Mouse (Mus musculus) lung, postnatal 14 days (tissue): Measurements from ENCODE around the gene Slx4ip.
"Not testable (repeated sequence)": the region's sequence is repeated elsewhere in the genome, so short reads cannot be mapped to it uniquely, and the experiment has no call there.

Source experiments
- DNase-seq: peaks from one replicate; pipeline ENCODE4 v3.0.0; 2021

The Slx4ip gene

GRCm38 (mm10) chr2:136891068-136891950 is at the start of gene Slx4ip, which contains the start of the genes AL731706.1 and Mkks:
TSS of gene Slx4ip (plus strand) at chr2:136891218.
TSS of gene AL731706.1 (minus strand) at chr2:136891389.
TSS of gene Mkks (minus strand) at chr2:136891389.
- peak; percentile 99 for DNase-seq

- no peak for DNase-seq
Measured at GRCm38 (mm10) chr2:136850366-136850765, 40.7 kb upstream of the Slx4ip start.

- no peak for DNase-seq
Measured at GRCm38 (mm10) chr2:136854543-136855388, 36.3 kb upstream of the Slx4ip start.

GRCm38 (mm10) chr2:136885579-136885978 is 5.4 kb upstream of the Slx4ip start, which contains the start of gene AL731706.2:
TSS of gene AL731706.2 (minus strand) at chr2:136885679.
- no peak for DNase-seq

GRCm38 (mm10) chr2:136886846-136887245 is 4.2 kb upstream of the Slx4ip start:
- DNase-seq, result peak; percentile 34

GRCm38 (mm10) chr2:136890716-136891067 is 326 bp upstream of the Slx4ip start:
- DNase-seq, result not testable (repeated sequence)

GRCm38 (mm10) chr2:136891951-136892371 is 943 bp downstream of the Slx4ip start:
- peak; percentile 94 for DNase-seq

- DNase-seq, result no peak
Measured at GRCm38 (mm10) chr2:136894494-136894893, 3.5 kb downstream of the Slx4ip start.

GRCm38 (mm10) chr2:136896131-136896530 is 5.1 kb downstream of the Slx4ip start:
- no peak for DNase-seq

GRCm38 (mm10) chr2:136908596-136908995 is 17.6 kb downstream of the Slx4ip start:
- DNase-seq, result no peak

GRCm38 (mm10) chr2:136909298-136909697 is 18.3 kb downstream of the Slx4ip start:
- DNase-seq, result no peak

GRCm38 (mm10) chr2:136911958-136912411 is 21.0 kb downstream of the Slx4ip start:
- DNase-seq, result no peak

- DNase-seq, result peak; percentile 9
Measured at GRCm38 (mm10) chr2:136913021-136913420, 22.0 kb downstream of the Slx4ip start.

- no peak for DNase-seq
Measured at GRCm38 (mm10) chr2:136914334-136914902, 23.4 kb downstream of the Slx4ip start.

- no peak for DNase-seq
Measured at GRCm38 (mm10) chr2:136919433-136919832, 28.4 kb downstream of the Slx4ip start.

GRCm38 (mm10) chr2:136920257-136920993 is 29.4 kb downstream of the Slx4ip start:
- DNase-seq, result no peak

GRCm38 (mm10) chr2:136921003-136921408 is 30.0 kb downstream of the Slx4ip start:
- DNase-seq, result no peak

- DNase-seq, result no peak
Measured at GRCm38 (mm10) chr2:136936391-136937288, 45.6 kb downstream of the Slx4ip start.

GRCm38 (mm10) chr2:136938249-136938648 is 47.2 kb downstream of the Slx4ip start:
- DNase-seq, result no peak

GRCm38 (mm10) chr2:136946297-136946696 is 55.3 kb downstream of the Slx4ip start:
- DNase-seq, result no peak

- DNase-seq, result no peak
Measured at GRCm38 (mm10) chr2:136947500-136947899, 56.5 kb downstream of the Slx4ip start.
